ENCODE assay signal across 8 mouse cellular contexts in genomic region chr9:35117384-35118295, GRCm38 (mm10). TPM values are rescaled to one million over a fixed set of nuclear protein-coding genes. Genes with fewer than 3 reads are reported as not detected.
DNase-seq lines count a peak whose midpoint lies in the region; ATAC-seq and TF ChIP-seq lines count a peak whose summit lies in the region.

No protein-coding gene starts in this region.

- H3K4me1 ChIP-seq in testis, adult 2 months (ENCODE audit: control insufficient read depth, insufficient read depth, low read length), result peaks cover 19% of the 10 kb centered on the region
- H3K4me1 ChIP-seq in heart, embryonic 11.5 days (ENCODE audit: control insufficient read depth, insufficient read depth, low read length), result peaks cover 38% of the 10 kb centered on the region

- no peak; the same call in 1 of the 2 replicates for TF ChIP-seq POLR2A in testis, adult 2 months (IDR thresholded peaks at IDR 0.05; ENCODE audit: control insufficient read depth, low read depth, low read length)

- peak overlapping the region; percentile 89 for H3K27ac ChIP-seq in testis, adult 2 months (ENCODE audit: control insufficient read depth, insufficient read depth, low read depth, low read length)
- H3K27ac ChIP-seq in heart, embryonic 11.5 days (ENCODE audit: low read depth, low read length), result peak overlapping the region; percentile 87

- no peak for DNase-seq in testis, postnatal 14 days (ENCODE audit: low spot score)
- peak; percentile 48 for DNase-seq in embryo, embryonic 11 days
- DNase-seq in kidney, adult 9 months, result peak; percentile 70
- DNase-seq in lung, postnatal 10 days, result peak; percentile 79
- peak; percentile 37 for DNase-seq in spleen, adult 12 weeks (ENCODE audit: low spot score)
- no peak for DNase-seq in testis, postnatal 10 days (ENCODE audit: low spot score)

- H3K36me3 ChIP-seq in testis, adult 2 months (ENCODE audit: control insufficient read depth, insufficient read depth, low read length), result no peaks in the 10 kb centered on the region
- H3K36me3 ChIP-seq in heart, embryonic 11.5 days (ENCODE audit: control insufficient read depth, insufficient read depth, low read length), result no peaks in the 10 kb centered on the region; the same call in 1 of the 2 replicates

- peak overlapping the region; percentile 83 for H3K9ac ChIP-seq in heart, embryonic 11.5 days (ENCODE audit: low read depth, low read length)

- no peak for ATAC-seq in heart, embryonic 11.5 days (replicated peaks; ENCODE audit: insufficient number of reproducible peaks, low FRiP score, low TSS enrichment)

- peak overlapping the region; percentile 76 for H3K4me2 ChIP-seq in heart, embryonic 11.5 days

- no peaks in the 10 kb centered on the region for H3K27me3 ChIP-seq in testis, adult 2 months (ENCODE audit: control insufficient read depth, insufficient read depth, low read length)
- no peaks in the 10 kb centered on the region for H3K27me3 ChIP-seq in heart, embryonic 11.5 days (ENCODE audit: control insufficient read depth, insufficient read depth, low read length)

- TF ChIP-seq CTCF in testis, adult 2 months (IDR thresholded peaks at IDR 0.05; ENCODE audit: control insufficient read depth, insufficient read depth, insufficient replicate concordance, low read depth, low read length), result no peak

- H3K4me3 ChIP-seq in testis, adult 2 months (ENCODE audit: control insufficient read depth, low read depth, low read length), result peak overlapping the region; percentile 96
- H3K4me3 ChIP-seq in heart, embryonic 11.5 days (ENCODE audit: low read depth, low read length), result peak overlapping the region; percentile 78

- no peaks in the 10 kb centered on the region for H3K9me3 ChIP-seq in heart, embryonic 11.5 days (replicated peaks; ENCODE audit: control insufficient read depth, low read length)

- 22% methylated on average over 15 of the region's 15 CpGs for WGBS in heart, embryonic 11.5 days (ENCODE audit: insufficient replicate concordance)

RNA-seq across cellular contexts. Expression of gene St3gal4, which starts 1.4 kb away (rescaled TPM):
- 5.6 and 6.7 TPM in 2 replicates for polyA plus RNA-seq in testis, adult 2 months (2012; rRNA removed)
- 19.8 and 20.5 TPM in 2 replicates for polyA plus RNA-seq in heart, embryonic 11.5 days (2014; fragmentation: Nextera tagmentation; extraction: Ambion mirVana)

RNA-seq across cellular contexts. Expression of gene Dcps, which starts 58.2 kb away (rescaled TPM):
- polyA plus RNA-seq in testis, adult 2 months (2012; rRNA removed), result 16.7 and 17.0 TPM in 2 replicates
- polyA plus RNA-seq in heart, embryonic 11.5 days (2014; fragmentation: Nextera tagmentation; extraction: Ambion mirVana), result 68.0 and 69.3 TPM in 2 replicates

Comparison
In these comparisons a context has a peak if more than half of its experiments do, and no peak if none do; other contexts are left out.
1. DNase-seq: peak in embryo, embryonic 11 days (single experiment), kidney, adult 9 months (single experiment), lung, postnatal 10 days (single experiment) and spleen, adult 12 weeks (single experiment); none in testis, postnatal 14 days (single experiment) and testis, postnatal 10 days (single experiment).